Comparison of ENCODE assay signal across 8 mouse cellular contexts in the genomic region with DNA sequence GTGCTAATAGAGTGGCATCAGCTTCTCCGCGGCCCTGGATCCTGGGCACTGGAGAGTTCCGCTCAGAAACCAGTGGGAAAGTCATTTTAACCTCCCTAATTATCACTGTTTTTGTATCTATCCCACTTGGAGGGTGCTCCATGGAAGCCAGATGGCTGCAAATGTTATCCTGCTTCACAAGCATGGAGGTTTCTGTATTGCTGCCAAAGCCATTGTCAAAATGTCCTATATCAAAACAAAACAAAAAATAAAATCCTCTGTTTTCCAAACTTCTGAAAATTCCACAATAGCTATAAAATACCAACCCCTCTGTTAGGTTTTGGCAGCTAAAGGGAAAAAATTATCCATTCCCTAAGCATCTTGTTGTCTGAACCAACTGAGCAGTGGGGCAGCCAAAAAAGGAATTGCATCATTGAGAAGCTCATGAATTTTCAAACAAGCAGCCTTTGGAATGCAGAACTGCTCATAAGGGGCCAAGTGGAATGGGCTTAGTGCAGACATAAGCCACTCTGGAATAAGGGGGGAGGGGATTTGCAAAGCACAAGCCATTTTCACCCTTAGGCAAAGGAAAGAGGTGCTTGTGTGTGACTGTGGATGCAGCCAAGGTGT.
DNase-seq lines count a peak whose midpoint lies in the region; ATAC-seq lines count a peak whose summit lies in the region.
"Had no signal": no experiment of that assay in that cellular context is flagged by ENCODE, and none has a peak within 500 bp of the region (broad histone marks: within the 10 kb centered on the region; RNA-seq: fewer than 3 reads in every experiment).

No protein-coding gene starts in this region.

- no peak overlapping the region for H3K9ac ChIP-seq in stomach, embryonic 16.5 days (ENCODE audit: low read length)
- H3K9ac ChIP-seq: heart, embryonic 13.5 days had no signal

- H3K27ac ChIP-seq in stomach, embryonic 16.5 days (ENCODE audit: low read length), result peak overlapping the region; percentile 42; the same call in 1 of the 2 replicates
- H3K27ac ChIP-seq: heart, embryonic 13.5 days had no signal

- H3K4me3 ChIP-seq in stomach, embryonic 16.5 days (replicated peaks; ENCODE audit: low read length), result no peak overlapping the region
- H3K4me3 ChIP-seq: heart, embryonic 13.5 days had no signal

- ATAC-seq in stomach, embryonic 16.5 days (ENCODE audit: insufficient read depth, low FRiP score), result peak; percentile 66; the same call in 1 of the 2 replicates

- 61% methylated on average over 3 of the region's 3 CpGs for WGBS in stomach, embryonic 16.5 days

- no peaks in the 10 kb centered on the region for H3K36me3 ChIP-seq in stomach, embryonic 16.5 days (ENCODE audit: control insufficient read depth, insufficient read depth, low read length)
- H3K36me3 ChIP-seq: heart, embryonic 13.5 days had no signal

- H3K4me2 ChIP-seq in stomach, embryonic 16.5 days (ENCODE audit: low read depth, low read length), result no peak overlapping the region
- H3K4me2 ChIP-seq: heart, embryonic 13.5 days had no signal

- H3K4me1 ChIP-seq in stomach, embryonic 16.5 days (ENCODE audit: control insufficient read depth, insufficient read depth, low read length), result no peaks in the 10 kb centered on the region

- H3K27me3 ChIP-seq in stomach, embryonic 16.5 days (ENCODE audit: control insufficient read depth, insufficient read depth, low read length), result no peaks in the 10 kb centered on the region
- H3K27me3 ChIP-seq: heart, embryonic 13.5 days had no signal

- DNase-seq in right cerebral cortex, adult 18-20 months, result peak; percentile 7
- no peak for DNase-seq in right cerebral cortex, postnatal 14 days
- peak; percentile 22 for DNase-seq in fibroblast of lung, adult 2 months (ENCODE audit: low read depth)
- DNase-seq in layer of hippocampus, postnatal 36 days, result peak; percentile 33 to 53
- DNase-seq in B cell, adult 2 months, result no peak
- DNase-seq in spleen, postnatal 14 days (ENCODE audit: low spot score in 2 of 2), result no peak

- H3K9me3 ChIP-seq in stomach, embryonic 16.5 days (replicated peaks; ENCODE audit: control insufficient read depth, low read length), result no peaks in the 10 kb centered on the region
- H3K9me3 ChIP-seq: heart, embryonic 13.5 days had no signal

Comparison
In these comparisons a context has a peak if more than half of its experiments do, and no peak if none do; other contexts are left out.
1. DNase-seq: peak in right cerebral cortex, adult 18-20 months (single experiment), fibroblast of lung, adult 2 months (single experiment) and layer of hippocampus, postnatal 36 days (2 of 2); none in right cerebral cortex, postnatal 14 days (single experiment), B cell, adult 2 months (0 of 2) and spleen, postnatal 14 days (0 of 2).